Mouse (Mus musculus) heart, embryonic 16.5 days (tissue): ENCODE measurements around the gene Reep3. TPM values are rescaled to one million over a fixed set of nuclear protein-coding genes. Genes with fewer than 3 reads are reported as not detected.
A peak's percentile ranks its signal among the peaks of the same experiment; 100 is the strongest.

ENCODE experiments used
- ATAC-seq: fragments of 200-750 bp; cut with Nextera tagmentation; replicated peaks from 2 replicates; pipeline ENCODE4 v1.8.0; 2017; ENCODE audit warnings: moderate number of reproducible peaks; ENCODE audit not compliant: insufficient read depth, low FRiP score; ENCODE audit errors: extremely low read depth
- H3K27ac ChIP-seq: fragments of 300-500 bp; sonication (generic); 2 replicates; pipeline ENCODE4 v1.5.1; 2014; ENCODE audit warnings: mild to moderate bottlenecking, low read length, control low read depth, moderate library complexity
- H3K27me3 ChIP-seq: fragments of 300-500 bp; sonication (generic); 2 replicates; pipeline ENCODE4 v1.6.1; 2014; ENCODE audit warnings: low read length, mixed read lengths; ENCODE audit not compliant: control insufficient read depth, insufficient read depth
- H3K36me3 ChIP-seq: fragments of 300-500 bp; sonication (generic); 2 replicates; pipeline ENCODE4 v1.6.1; 2014; ENCODE audit not compliant: control insufficient read depth, insufficient read depth
- H3K4me1 ChIP-seq: fragments of 300-500 bp; sonication (generic); 2 replicates; pipeline ENCODE4 v1.6.1; 2014; ENCODE audit warnings: low read length, mixed read lengths; ENCODE audit not compliant: control insufficient read depth, insufficient read depth
- H3K4me2 ChIP-seq: fragments of 300-500 bp; sonication (generic); 2 replicates; pipeline ENCODE4 v1.6.1; 2014; ENCODE audit warnings: low read depth, mild to moderate bottlenecking, control low read depth, low read length
- H3K4me3 ChIP-seq: fragments of 300-500 bp; sonication (generic); 2 replicates; pipeline ENCODE4 v1.5.1; 2014; ENCODE audit warnings: mild to moderate bottlenecking, control low read depth, low read length
- H3K9ac ChIP-seq: fragments of 300-500 bp; sonication (generic); 2 replicates; pipeline ENCODE4 v1.6.1; 2014; ENCODE audit warnings: low read length, control low read depth
- H3K9me3 ChIP-seq: fragments of 300-500 bp; sonication (generic); replicated peaks from 2 replicates; pipeline ENCODE4 v1.6.1; 2016; ENCODE audit warnings: low read length; ENCODE audit not compliant: control insufficient read depth
- WGBS: fragments of 180-500 bp; shearing (Covaris S2); extraction: QIAGEN DNeasy Blood & Tissue Kit; methylation state at CpG from one replicate; pipeline ENCODE4 v1.1.7; 2014; 5-methylcytosine and 5-hydroxymethylcytosine counted together
- polyA plus RNA-seq: library from polyadenylated mRNA; unstranded; fragments of >200 nt; fragmentation: Nextera tagmentation; extraction: Ambion mirVana; gene quantifications from 2 replicates; pipeline ENCODE4 v1.2.1, GENCODE M21; 2015

Reep3 gene
- polyA plus RNA-seq, 1 experiment from 2014 or later = 29.7 TPM

- H3K4me2 ChIP-seq = no peak overlapping the region
- peaks cover 23% of the 10 kb centered on the region for H3K36me3 ChIP-seq
- no peaks in the 10 kb centered on the region for H3K9me3 ChIP-seq
- peak; percentile 84 for ATAC-seq
- no peak overlapping the region for H3K4me3 ChIP-seq
- 48% methylated on average over 10 of the region's 10 CpGs for WGBS
- H3K27ac ChIP-seq = peak overlapping the region; percentile 78
- peaks cover 6% of the 10 kb centered on the region for H3K4me1 ChIP-seq
- H3K9ac ChIP-seq = no peak overlapping the region
- H3K27me3 ChIP-seq = no peaks in the 10 kb centered on the region
Observed at GRCm38 (mm10) chr10:67025573-67026236, 71.0 kb downstream of the Reep3 start.

- peaks cover 18% of the 10 kb centered on the region for H3K36me3 ChIP-seq
- WGBS = 93% methylated on average over 6 of the region's 6 CpGs
- no peak overlapping the region for H3K4me3 ChIP-seq
- no peak overlapping the region for H3K9ac ChIP-seq
- H3K27me3 ChIP-seq = no peaks in the 10 kb centered on the region
- no peak overlapping the region for H3K4me2 ChIP-seq
- no peak overlapping the region for H3K27ac ChIP-seq
- H3K9me3 ChIP-seq = no peaks in the 10 kb centered on the region
- peaks cover 6% of the 10 kb centered on the region for H3K4me1 ChIP-seq
- ATAC-seq = no peak
Observed at GRCm38 (mm10) chr10:67024391-67024790, 72.4 kb downstream of the Reep3 start.

DNA sequence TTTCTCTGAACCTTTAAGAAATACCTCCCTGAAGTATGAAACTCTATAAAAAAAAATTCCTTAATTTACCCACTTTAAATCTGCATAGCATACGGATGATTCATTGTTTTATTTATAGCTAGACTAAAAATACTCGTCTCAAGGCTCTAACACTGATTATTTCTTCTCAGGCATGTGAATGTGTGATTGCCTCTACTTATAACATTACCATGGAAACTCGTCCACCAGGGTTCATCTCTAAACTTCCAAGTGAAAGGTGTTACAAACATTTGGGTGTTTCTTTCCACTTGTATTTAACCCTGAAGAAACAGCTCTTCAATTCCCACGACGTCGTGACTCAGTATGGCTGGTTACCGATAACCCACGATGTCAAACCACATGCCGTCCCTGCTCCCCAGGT lies 73.7 kb downstream of the Reep3 start:
- H3K4me2 ChIP-seq = no peak overlapping the region
- peaks cover 15% of the 10 kb centered on the region for H3K36me3 ChIP-seq
- H3K4me1 ChIP-seq = peaks cover 10% of the 10 kb centered on the region
- H3K9me3 ChIP-seq = no peaks in the 10 kb centered on the region
- H3K9ac ChIP-seq = no peak overlapping the region
- ATAC-seq = no peak
- H3K4me3 ChIP-seq = no peak overlapping the region
- H3K27ac ChIP-seq = no peak overlapping the region
- 71% methylated on average over 9 of the region's 9 CpGs for WGBS
- H3K27me3 ChIP-seq = no peaks in the 10 kb centered on the region

- H3K4me2 ChIP-seq = no peak overlapping the region
- no peaks in the 10 kb centered on the region for H3K9me3 ChIP-seq
- WGBS = 89% methylated on average over 13 of the region's 13 CpGs
- H3K9ac ChIP-seq = no peak overlapping the region
- H3K4me3 ChIP-seq = no peak overlapping the region
- peaks cover 18% of the 10 kb centered on the region for H3K36me3 ChIP-seq
- no peak for ATAC-seq
- H3K27ac ChIP-seq = no peak overlapping the region
- H3K27me3 ChIP-seq = no peaks in the 10 kb centered on the region
- H3K4me1 ChIP-seq = peaks cover 10% of the 10 kb centered on the region
Observed at GRCm38 (mm10) chr10:67021494-67021893, 75.3 kb downstream of the Reep3 start.

- H3K27ac ChIP-seq = 0 out of 2 replicates have a peak overlapping the region, but pooled peaks have one; percentile 0
- H3K4me1 ChIP-seq = peaks cover 4% of the 10 kb centered on the region; the same call in 1 of the 2 replicates
- no peak overlapping the region for H3K4me3 ChIP-seq
- H3K36me3 ChIP-seq = peaks cover 27% of the 10 kb centered on the region
- ATAC-seq = peak; percentile 67
- no peak overlapping the region for H3K9ac ChIP-seq
- no peak overlapping the region for H3K4me2 ChIP-seq
- 40% methylated on average over 6 of the region's 6 CpGs for WGBS
- H3K27me3 ChIP-seq = no peaks in the 10 kb centered on the region
- H3K9me3 ChIP-seq = no peaks in the 10 kb centered on the region
Observed at GRCm38 (mm10) chr10:67018875-67019274, 77.9 kb downstream of the Reep3 start.

DNA sequence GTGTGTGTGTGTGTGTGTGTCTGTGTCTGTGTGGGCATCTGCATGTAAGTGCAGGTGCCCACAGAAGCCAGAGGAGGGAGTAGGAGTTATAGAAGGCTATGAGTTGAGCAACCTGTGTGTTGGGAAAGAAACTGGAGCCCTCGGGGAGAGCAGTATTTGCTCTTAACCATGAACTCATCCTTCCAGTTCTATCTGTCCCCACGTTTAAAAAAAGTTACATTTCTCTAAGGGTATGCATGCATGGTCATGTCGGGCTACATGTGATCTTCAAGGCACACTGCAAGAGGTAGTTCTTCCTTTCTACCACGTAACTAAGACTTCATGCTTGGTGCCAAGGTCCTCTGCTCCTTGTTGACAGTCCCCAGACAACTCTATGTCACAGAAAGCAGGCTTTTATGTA lies 78.9 kb downstream of the Reep3 start:
- Histone ChIP-seq H3K4me1 (peaks cover 4% of the 10 kb centered on the region; the same call in 1 of the 2 replicates), H3K4me3 (no peak overlapping the region), H3K27ac (no peak overlapping the region), H3K36me3 (peaks cover 25% of the 10 kb centered on the region), H3K9me3 (no peaks in the 10 kb centered on the region), H3K27me3 (no peaks in the 10 kb centered on the region), H3K9ac (no peak overlapping the region), H3K4me2 (no peak overlapping the region)
- no peak for ATAC-seq
- 88% methylated on average over 4 of the region's 4 CpGs for WGBS

DNA sequence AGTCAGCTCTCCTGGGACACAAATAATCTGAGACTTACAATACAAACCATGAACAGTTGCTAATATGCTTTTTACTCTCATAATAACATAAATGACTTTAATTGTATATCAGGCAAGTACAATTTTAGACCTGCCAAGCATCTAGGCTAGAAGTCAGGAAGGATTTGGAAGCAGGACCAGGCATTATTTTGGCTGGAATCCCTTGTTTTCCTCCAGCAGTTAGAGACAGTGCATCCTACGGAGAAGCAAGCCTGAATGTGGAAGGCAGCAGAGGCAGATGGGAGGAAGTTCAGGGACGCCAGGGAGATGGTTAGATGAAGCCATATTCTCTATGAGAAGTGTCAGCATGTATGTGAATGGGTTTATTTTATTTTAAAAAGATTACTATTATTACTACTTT lies 79.4 kb downstream of the Reep3 start:
- Histone ChIP-seq H3K4me1 (peaks cover 4% of the 10 kb centered on the region; the same call in 1 of the 2 replicates), H3K9ac (no peak overlapping the region), H3K9me3 (no peaks in the 10 kb centered on the region), H3K4me2 (no peak overlapping the region), H3K27me3 (no peaks in the 10 kb centered on the region), H3K27ac (no peak overlapping the region), H3K4me3 (no peak overlapping the region), H3K36me3 (peaks cover 25% of the 10 kb centered on the region)
- WGBS = 53% methylated on average over 2 of the region's 2 CpGs
- ATAC-seq = no peak

DNA sequence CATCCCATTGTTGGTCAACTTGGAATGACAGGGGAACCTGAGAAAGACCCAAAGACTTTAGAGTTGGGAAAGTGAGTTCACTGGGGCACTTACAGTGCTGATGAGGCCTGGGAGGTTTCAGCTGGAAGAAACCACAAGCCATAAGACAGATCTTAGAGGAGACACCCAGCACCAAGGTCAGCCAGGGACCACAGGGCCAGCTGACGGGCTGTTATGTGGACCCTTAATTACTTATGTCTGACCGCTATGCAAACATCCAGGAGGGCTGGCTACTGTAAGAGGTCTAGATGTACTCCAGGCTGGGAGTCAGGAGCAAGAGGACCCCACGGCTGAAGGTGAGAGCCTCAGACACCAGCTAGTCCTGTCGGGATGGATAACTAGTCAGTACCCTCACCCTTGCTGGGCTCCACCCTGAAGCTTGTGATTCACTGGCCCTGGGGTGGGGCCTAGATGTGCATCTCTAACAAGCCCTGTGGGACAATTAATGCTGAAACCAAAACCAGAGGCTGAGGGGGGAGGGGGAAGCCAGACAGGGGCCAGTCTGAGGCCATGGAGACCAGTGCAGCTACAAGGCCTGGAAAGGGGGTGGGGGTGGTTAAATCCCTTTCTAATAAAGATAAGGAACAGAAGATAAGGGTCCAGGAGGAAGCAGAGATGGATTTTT lies 80.0 kb downstream of the Reep3 start:
- Histone ChIP-seq H3K36me3 (peaks cover 25% of the 10 kb centered on the region), H3K27me3 (no peaks in the 10 kb centered on the region), H3K9ac (no peak overlapping the region), H3K4me1 (peaks cover 4% of the 10 kb centered on the region; the same call in 1 of the 2 replicates), H3K4me3 (no peak overlapping the region), H3K9me3 (no peaks in the 10 kb centered on the region), H3K27ac (no peak overlapping the region), H3K4me2 (no peak overlapping the region)
- 66% methylated on average over 4 of the region's 4 CpGs for WGBS
- ATAC-seq = peak; percentile 39

DNA sequence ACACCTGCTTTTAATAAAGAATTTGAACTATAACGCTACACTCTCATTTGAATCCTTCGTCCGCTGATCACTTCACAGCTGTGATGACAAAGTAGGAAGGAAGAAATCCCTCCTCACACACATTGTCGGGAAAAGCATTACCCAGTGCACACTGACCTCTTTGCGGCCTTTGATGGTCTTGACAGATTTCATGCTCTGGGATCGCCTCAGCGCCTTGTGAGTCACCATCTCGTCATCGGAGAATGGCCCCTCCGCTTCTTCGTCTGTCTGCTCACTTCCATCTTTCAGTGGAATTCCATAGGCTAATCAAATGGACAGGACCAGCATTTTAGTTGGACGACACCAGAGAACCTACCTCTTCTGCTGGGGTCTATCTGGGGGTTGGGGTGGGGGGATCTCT lies 82.0 kb downstream of the Reep3 start:
- H3K9me3 ChIP-seq = no peaks in the 10 kb centered on the region
- H3K4me3 ChIP-seq = no peak overlapping the region
- peaks cover 15% of the 10 kb centered on the region for H3K36me3 ChIP-seq
- no peak overlapping the region for H3K9ac ChIP-seq
- no peak overlapping the region for H3K4me2 ChIP-seq
- H3K27me3 ChIP-seq = no peaks in the 10 kb centered on the region
- ATAC-seq = no peak
- no peak overlapping the region for H3K27ac ChIP-seq
- WGBS = 79% methylated on average over 12 of the region's 12 CpGs
- H3K4me1 ChIP-seq = peaks cover 4% of the 10 kb centered on the region; the same call in 1 of the 2 replicates
